Mouse (Mus musculus) myocyte (in vitro differentiated cells): ENCODE measurements around the gene Tenm4. TPM values are rescaled to one million over a fixed set of nuclear protein-coding genes. Genes with fewer than 3 reads are reported as not detected.

Experiments used
- H3K27me3 ChIP-seq: one replicate; pipeline ENCODE4 v1.6.1; 2011; ENCODE audit not compliant: control insufficient read depth, insufficient read depth, insufficient read length
- H3K36me3 ChIP-seq: one replicate; pipeline ENCODE4 v1.6.1; 2011; ENCODE audit not compliant: control insufficient read depth, insufficient read depth
- H3K4me2 ChIP-seq: one replicate; pipeline ENCODE4 v1.6.1; 2011; ENCODE audit warnings: low read depth, control low read depth
- H3K4me3 ChIP-seq: one replicate; pipeline ENCODE4 v1.5.1; 2011; ENCODE audit warnings: mild to moderate bottlenecking, control low read depth, moderate library complexity
- H3K79me2 ChIP-seq: one replicate; pipeline ENCODE4 v1.6.1; 2011; ENCODE audit not compliant: control insufficient read depth, insufficient read depth
- H3ac ChIP-seq: one replicate; pipeline ENCODE4 v1.6.1; 2011; ENCODE audit not compliant: control insufficient read depth, insufficient read length
- CEBPB ChIP-seq: IDR thresholded peaks from 2 replicates; pipeline ENCODE4 v1.6.1; 2011; ENCODE audit warnings: mild to moderate bottlenecking, moderate library complexity; ENCODE audit not compliant: poor library complexity, insufficient read depth, severe bottlenecking
- E2F4 ChIP-seq: IDR thresholded peaks from one replicate; pipeline ENCODE4 v1.6.1; 2011; ENCODE audit warnings: mild to moderate bottlenecking, control low read depth, moderate library complexity; ENCODE audit not compliant: insufficient read depth
- MAX ChIP-seq: IDR thresholded peaks from one replicate; pipeline ENCODE4 v1.6.1; 2011; ENCODE audit warnings: low read depth, mild to moderate bottlenecking, control low read depth
- MYOD1 ChIP-seq, 3 experiments: IDR thresholded peaks; one replicate each; pipeline ENCODE4 v1.6.1; 2011; ENCODE audit warnings: control low read depth in 2 of 3, low read depth in 2 of 3, mild to moderate bottlenecking in 2 of 3, moderate library complexity in 1 of 3; ENCODE audit not compliant: insufficient read length in 2 of 3, control insufficient read depth in 1 of 3
- MYOG ChIP-seq, 3 experiments: IDR thresholded peaks; one replicate each; pipeline ENCODE4 v1.6.1; 2011; ENCODE audit warnings: control low read depth in 2 of 3, low read depth in 2 of 3, mild to moderate bottlenecking in 2 of 3; ENCODE audit not compliant: insufficient read length in 2 of 3, control insufficient read depth in 1 of 3, insufficient read depth in 1 of 3
- POLR2A ChIP-seq: IDR thresholded peaks from one replicate; pipeline ENCODE4 v1.6.1; 2011; ENCODE audit warnings: low read depth, mild to moderate bottlenecking, control low read depth, moderate library complexity; ENCODE audit not compliant: insufficient read length
- POLR2AphosphoS2 ChIP-seq: IDR thresholded peaks from one replicate; pipeline ENCODE4 v1.6.1; 2011; ENCODE audit warnings: low read depth, control low read depth; ENCODE audit not compliant: insufficient read length
- REST ChIP-seq: IDR thresholded peaks from one replicate; pipeline ENCODE4 v1.6.1; 2011; ENCODE audit warnings: mild to moderate bottlenecking, control low read depth, moderate library complexity; ENCODE audit not compliant: insufficient read depth, insufficient read length
- SRF ChIP-seq: IDR thresholded peaks from one replicate; pipeline ENCODE4 v1.6.1; 2011; ENCODE audit warnings: low read depth; ENCODE audit not compliant: control insufficient read depth, insufficient read length
- TCF12 ChIP-seq: IDR thresholded peaks from one replicate; pipeline ENCODE4 v1.6.1; 2011; ENCODE audit warnings: mild to moderate bottlenecking, control low read depth; ENCODE audit not compliant: poor library complexity, insufficient read depth, severe bottlenecking
- TCF3 ChIP-seq: IDR thresholded peaks from one replicate; pipeline ENCODE4 v1.6.1; 2011; ENCODE audit warnings: low read depth, control low read depth; ENCODE audit not compliant: insufficient read length
- USF1 ChIP-seq: IDR thresholded peaks from one replicate; pipeline ENCODE4 v1.6.1; 2011; ENCODE audit warnings: low read depth, mild to moderate bottlenecking, control low read depth, moderate library complexity
- polyA plus RNA-seq: library from polyadenylated mRNA; unstranded; fragments of >200 nt; fragmentation: generic; extraction: Trizol; gene quantifications from one replicate; pipeline ENCODE4 v1.2.1, GENCODE M21; 2012; ENCODE audit warnings: missing spikeins

Gene Tenm4
- polyA plus RNA-seq, 1 experiment, result 10.9 TPM

GRCm38 (mm10) chr7:96780556-96780955 is 609.5 kb downstream of the Tenm4 start:
- Histone ChIP-seq H3K4me2 (no peak overlapping the region), H3K79me2 (no peaks in the 10 kb centered on the region), H3ac (no peak overlapping the region), H3K4me3 (no peak overlapping the region), H3K36me3 (peaks cover 6% of the 10 kb centered on the region), H3K27me3 (no peaks in the 10 kb centered on the region)
- TF ChIP-seq USF1 (no peak), E2F4 (no peak), MAX (no peak), REST (no peak), POLR2A (no peak), POLR2AphosphoS2 (no peak), MYOG (IDR thresholded peaks at IDR 0.05; ENCODE audit: control insufficient read depth in 1 of 3, insufficient read depth in 1 of 3, insufficient read length in 2 of 3, low read depth in 2 of 3) (no peak), CEBPB (no peak), TCF3 (no peak), SRF (no peak), TCF12 (no peak), MYOD1 (IDR thresholded peaks at IDR 0.05; ENCODE audit: control insufficient read depth in 1 of 3, insufficient read length in 2 of 3, low read depth in 2 of 3) (no peak)

DNA sequence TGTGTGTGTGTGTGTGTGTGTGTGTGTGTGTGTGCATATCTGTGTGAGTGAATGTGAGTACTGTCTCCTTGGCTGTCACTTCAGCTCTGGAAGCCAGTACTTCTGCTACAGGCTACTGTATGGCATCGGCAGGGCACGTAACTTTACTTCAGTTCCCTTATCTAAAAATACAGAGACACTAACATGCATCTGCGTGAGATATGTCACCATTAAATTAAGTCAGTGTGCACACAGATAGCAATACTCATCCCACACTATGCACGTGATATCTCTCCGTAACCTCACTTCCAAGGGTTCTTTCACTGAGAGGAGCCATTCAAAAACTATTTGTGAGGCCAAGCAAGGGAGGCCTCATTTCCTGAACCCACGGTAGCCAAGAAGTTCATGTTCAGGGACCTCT is 610.0 kb downstream of the Tenm4 start:
- no peak overlapping the region for H3K4me2 ChIP-seq
- H3K79me2 ChIP-seq, result no peaks in the 10 kb centered on the region
- H3K27me3 ChIP-seq, result no peaks in the 10 kb centered on the region
- no peak overlapping the region for H3ac ChIP-seq
- H3K36me3 ChIP-seq, result peaks cover 6% of the 10 kb centered on the region
- TF ChIP-seq POLR2AphosphoS2 (no peak), MYOG (IDR thresholded peaks at IDR 0.05; ENCODE audit: control insufficient read depth in 1 of 3, insufficient read depth in 1 of 3, insufficient read length in 2 of 3, low read depth in 2 of 3) (no peak), USF1 (no peak), MAX (no peak), MYOD1 (IDR thresholded peaks at IDR 0.05; ENCODE audit: control insufficient read depth in 1 of 3, insufficient read length in 2 of 3, low read depth in 2 of 3) (no peak), POLR2A (no peak), CEBPB (no peak), SRF (no peak), REST (no peak)
- H3K4me3 ChIP-seq, result no peak overlapping the region

- Histone ChIP-seq H3ac (no peak overlapping the region), H3K27me3 (no peaks in the 10 kb centered on the region), H3K79me2 (no peaks in the 10 kb centered on the region), H3K36me3 (peaks cover 6% of the 10 kb centered on the region), H3K4me2 (no peak overlapping the region), H3K4me3 (no peak overlapping the region)
- TF ChIP-seq E2F4, result no peak
- TF ChIP-seq SRF, result no peak
- no peak for TF ChIP-seq CEBPB
- no peak for TF ChIP-seq REST
- TF ChIP-seq USF1, result no peak
- no peak for TF ChIP-seq POLR2AphosphoS2
- TF ChIP-seq TCF12, result no peak
- no peak for TF ChIP-seq MAX
- no peak for TF ChIP-seq TCF3
These were observed 611.6 kb downstream of the Tenm4 start for GRCm38 (mm10) chr7:96782686-96783085.

GRCm38 (mm10) chr7:96785808-96786207 is 614.8 kb downstream of the Tenm4 start:
- no peak overlapping the region for H3K4me2 ChIP-seq
- no peaks in the 10 kb centered on the region for H3K79me2 ChIP-seq
- no peaks in the 10 kb centered on the region for H3K27me3 ChIP-seq
- H3K36me3 ChIP-seq, result peaks cover 6% of the 10 kb centered on the region
- no peak overlapping the region for H3K4me3 ChIP-seq
- TF ChIP-seq POLR2A (no peak), REST (no peak), POLR2AphosphoS2 (no peak), USF1 (no peak), CEBPB (no peak)
- H3ac ChIP-seq, result no peak overlapping the region

GRCm38 (mm10) chr7:96786262-96787044 is 615.4 kb downstream of the Tenm4 start:
- no peaks in the 10 kb centered on the region for H3K79me2 ChIP-seq
- no peak overlapping the region for H3K4me3 ChIP-seq
- H3K4me2 ChIP-seq, result no peak overlapping the region
- H3ac ChIP-seq, result no peak overlapping the region
- TF ChIP-seq POLR2AphosphoS2, result no peak
- TF ChIP-seq MAX, result no peak
- TF ChIP-seq SRF, result no peak
- TF ChIP-seq E2F4, result no peak
- no peaks in the 10 kb centered on the region for H3K27me3 ChIP-seq
- H3K36me3 ChIP-seq, result peaks cover 6% of the 10 kb centered on the region
